Mouse (Mus musculus) erythroblast, embryonic 14.5 days (primary cell): ENCODE results near the gene Tmigd3.

Experiments
- GATA1 ChIP-seq: IDR thresholded peaks from 2 replicates; pipeline ENCODE4 v1.6.1; 2012; ENCODE audit warnings: low read length, inconsistent platforms, mixed read lengths
- TAL1 ChIP-seq: IDR thresholded peaks from 3 replicates; pipeline ENCODE4 v1.6.1; 2012; ENCODE audit warnings: low read length, inconsistent platforms, mixed read lengths

DNA sequence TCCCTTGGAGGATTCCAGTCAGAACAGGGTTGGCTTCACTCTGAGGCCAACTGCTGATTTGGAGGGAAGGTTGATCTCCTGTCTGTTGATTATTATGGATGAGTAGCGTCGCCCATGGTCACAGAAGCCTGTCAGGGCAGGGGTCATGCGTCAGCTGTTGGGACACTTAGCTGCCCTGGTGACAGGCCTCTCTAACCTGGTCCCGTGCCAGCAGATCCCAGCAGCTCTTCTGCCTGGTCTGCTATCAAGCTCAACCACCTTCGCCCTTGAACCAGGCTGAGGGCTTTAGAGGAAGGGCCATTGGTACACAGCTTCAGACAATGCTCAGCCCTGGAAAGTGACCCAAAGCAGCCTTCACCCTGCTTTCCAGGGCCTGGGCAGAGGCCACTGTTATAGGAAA lies 5.3 kb downstream of the Tmigd3 start:
- TF ChIP-seq GATA1: no peak
- no peak for TF ChIP-seq TAL1
